Mouse (Mus musculus) retina, embryonic 14.5 days (tissue): ENCODE measurements at regions not wholly inside any gene's neighbourhood (a gene's known extent, or its start where the extent isn't known, plus 50 kb on each side); places are given as distances from the start of the nearest gene placed in this dataset.
"Not testable (repeated sequence)": the region's sequence is repeated elsewhere in the genome, so short reads cannot be mapped to it uniquely, and the experiment has no call there.

Experiments
- DNase-seq: peaks from one replicate; pipeline ENCODE4 v3.0.0-alpha.2; 2015; ENCODE audit warnings: low spot score

DNA sequence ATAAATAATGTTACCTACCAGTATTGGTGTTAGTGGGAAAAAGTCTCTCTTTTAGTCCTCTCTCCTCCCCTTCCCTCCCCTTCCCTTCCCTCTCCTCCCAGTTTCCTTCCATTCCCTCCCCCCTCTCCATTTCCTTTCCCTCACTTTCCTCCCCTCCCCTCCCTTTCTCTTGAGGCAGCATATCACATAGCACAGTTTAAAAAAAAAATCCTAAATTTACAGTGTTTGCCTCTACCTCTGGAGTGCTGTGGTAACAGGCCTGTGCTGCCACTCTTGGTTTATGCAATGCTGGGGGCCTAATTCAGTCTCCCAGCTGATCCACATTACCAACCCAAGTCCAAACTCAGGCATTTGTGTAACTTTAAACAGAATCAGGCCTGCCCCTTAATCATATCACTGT lies 52.1 kb upstream of the Slc44a3 start:
- DNase-seq, result no peak

DNA sequence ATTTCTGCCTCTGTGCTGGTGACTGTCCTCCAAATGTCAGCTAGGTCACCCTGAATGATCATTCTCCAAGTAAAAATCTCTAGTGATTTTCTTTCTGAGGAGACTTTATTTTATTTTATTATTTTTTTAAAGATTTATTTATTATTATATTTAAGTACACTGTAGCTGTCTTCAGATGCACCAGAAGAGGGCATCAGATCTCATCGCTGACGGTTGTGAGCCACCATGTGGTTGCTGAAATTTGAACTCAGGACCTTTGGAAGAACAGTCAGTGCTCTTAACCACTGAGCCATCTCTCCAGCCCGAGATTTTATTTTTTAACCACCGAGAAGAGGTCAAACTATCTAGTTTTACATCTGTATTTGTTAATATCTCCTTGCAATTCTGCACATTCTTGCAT lies 50.5 kb upstream of the Slc44a3 start:
- DNase-seq, result not testable (repeated sequence)
